Mouse (Mus musculus): Measurements from ENCODE around the gene Rbm46. TPM values are rescaled to one million over a fixed set of nuclear protein-coding genes. Genes with fewer than 3 reads are reported as not detected.

Gene Rbm46
- not detected for polyA plus RNA-seq (2014; fragmentation: Illumina TruSeq; extraction: RNeasy Lipid Tissue Mini Kit (QIAGEN cat#74804); ENCODE audit: low read depth, low replicate concordance)

DNA sequence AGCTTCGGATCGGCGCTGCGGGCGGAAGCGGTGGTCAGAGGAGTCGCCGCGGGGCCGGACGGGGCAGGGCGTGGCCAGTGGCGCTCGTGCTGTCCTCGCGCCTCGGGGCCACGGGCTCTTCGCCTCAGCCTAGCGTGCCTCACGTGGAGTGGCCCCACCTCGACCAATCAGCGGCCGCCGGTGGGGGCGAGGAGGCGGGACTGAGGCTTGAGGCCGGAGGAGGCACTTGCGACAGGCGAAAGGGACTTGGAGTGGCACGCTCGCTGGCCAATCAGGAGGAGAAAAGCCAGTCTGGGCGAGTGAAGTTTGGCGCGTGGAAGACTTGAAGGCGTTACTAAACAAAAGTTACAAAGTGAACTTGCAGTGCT lies at the start of gene Rbm46:
Rbm46 (minus strand) TSS at position 112 of the 368 bp plus-strand sequence.

DNA sequence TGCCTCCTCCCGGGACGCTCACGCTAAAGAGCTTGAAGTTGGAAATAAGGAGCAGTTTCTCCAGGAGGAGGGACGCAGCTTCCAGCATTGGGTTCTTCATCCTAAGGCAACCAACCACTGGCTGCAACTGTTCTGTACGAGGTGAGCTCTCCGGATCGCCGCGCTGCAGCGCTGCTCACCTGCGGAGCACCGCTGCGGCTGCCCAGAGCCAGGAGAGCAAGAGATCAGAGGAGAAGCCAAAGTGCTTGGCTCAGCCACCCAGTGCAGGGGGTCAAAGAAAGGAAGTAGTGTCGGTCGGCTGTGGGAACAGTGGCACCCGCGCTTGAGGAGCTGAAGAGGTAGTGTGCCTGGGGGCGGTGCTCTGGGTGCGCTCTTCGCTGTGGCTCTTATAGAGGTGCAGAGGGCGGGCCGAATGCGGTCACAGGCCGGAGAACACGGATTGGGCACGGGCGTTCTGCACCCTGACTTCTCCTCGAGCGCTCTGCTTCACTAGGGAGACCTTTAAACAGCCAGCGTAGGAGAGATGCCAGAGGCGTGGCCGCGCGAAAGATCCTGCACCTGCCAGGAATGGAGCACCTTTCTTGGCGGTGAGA lies 27.4 kb upstream of the Rbm46 start, which contains the start of gene Lrat:
Lrat (minus strand) TSS at position 361 of the 593 bp plus-strand sequence.

Other genes with a start within 250 kb of the Rbm46 start
- gene Lrat, start 27.5 kb upstream of the Rbm46 start, polyA plus RNA-seq (2014; fragmentation: Illumina TruSeq; extraction: RNeasy Lipid Tissue Mini Kit (QIAGEN cat#74804); ENCODE audit: low read depth, low replicate concordance): 0.31 TPM
- 2.9 TPM for gene Fgg, start 131.2 kb upstream of the Rbm46 start, polyA plus RNA-seq (2014; fragmentation: Illumina TruSeq; extraction: RNeasy Lipid Tissue Mini Kit (QIAGEN cat#74804); ENCODE audit: low read depth, low replicate concordance)
- gene Fga, start 149.6 kb upstream of the Rbm46 start, polyA plus RNA-seq (2014; fragmentation: Illumina TruSeq; extraction: RNeasy Lipid Tissue Mini Kit (QIAGEN cat#74804); ENCODE audit: low read depth, low replicate concordance): 1.8 TPM
- gene Fgb, start 173.4 kb upstream of the Rbm46 start, polyA plus RNA-seq (2014; fragmentation: Illumina TruSeq; extraction: RNeasy Lipid Tissue Mini Kit (QIAGEN cat#74804); ENCODE audit: low read depth, low replicate concordance): 1.2 TPM
- gene Plrg1, start 179.0 kb upstream of the Rbm46 start, polyA plus RNA-seq (2014; fragmentation: Illumina TruSeq; extraction: RNeasy Lipid Tissue Mini Kit (QIAGEN cat#74804); ENCODE audit: low read depth, low replicate concordance): 32.4 TPM